Mouse (Mus musculus): ENCODE results near the gene Ttyh2. TPM values are rescaled to one million over a fixed set of nuclear protein-coding genes. Genes with fewer than 3 reads are reported as not detected.
"Not testable (repeated sequence)": the region's sequence is repeated elsewhere in the genome, so short reads cannot be mapped to it uniquely, and the experiment has no call there.

The Ttyh2 gene
- polyA plus RNA-seq, 1 experiment from 2014 or later: 28.0 TPM

- WGBS: 74% methylated on average over 2 of the region's 2 CpGs
- ATAC-seq (ENCODE audit: low read depth): no peak
- Histone ChIP-seq H3K9ac (replicated peaks; ENCODE audit: low read depth, low read length) (no peak overlapping the region), H3K9me3 (ENCODE audit: control insufficient read depth, low read length) (no peaks in the 10 kb centered on the region), H3K4me1 (ENCODE audit: control insufficient read depth, insufficient read depth, low read length) (peaks cover 19% of the 10 kb centered on the region), H3K4me2 (ENCODE audit: low read depth, low read length) (no peak overlapping the region), H3K27ac (ENCODE audit: low read depth, low read length) (0 out of 2 replicates have a peak overlapping the region, but pooled peaks have one; percentile 12), H3K4me3 (ENCODE audit: low read depth, low read length) (no peak overlapping the region), H3K36me3 (ENCODE audit: control insufficient read depth, insufficient read depth, low read length) (peaks cover 32% of the 10 kb centered on the region), H3K27me3 (ENCODE audit: control insufficient read depth, insufficient read depth, low read length) (no peaks in the 10 kb centered on the region)
These were observed 1.5 kb upstream of the Ttyh2 start for GRCm38 (mm10) chr11:114673719-114674050.

GRCm38 (mm10) chr11:114674180-114674579, 1.1 kb upstream of the Ttyh2 start:
- Histone ChIP-seq H3K36me3 (ENCODE audit: control insufficient read depth, insufficient read depth, low read length) (peaks cover 32% of the 10 kb centered on the region), H3K4me1 (ENCODE audit: control insufficient read depth, insufficient read depth, low read length) (peaks cover 21% of the 10 kb centered on the region), H3K9ac (replicated peaks; ENCODE audit: low read depth, low read length) (no peak overlapping the region), H3K4me3 (ENCODE audit: low read depth, low read length) (no peak overlapping the region), H3K4me2 (ENCODE audit: low read depth, low read length) (no peak overlapping the region), H3K27me3 (ENCODE audit: control insufficient read depth, insufficient read depth, low read length) (no peaks in the 10 kb centered on the region), H3K27ac (ENCODE audit: low read depth, low read length) (no peak overlapping the region), H3K9me3 (ENCODE audit: control insufficient read depth, low read length) (no peaks in the 10 kb centered on the region)
- no peak for ATAC-seq (ENCODE audit: low read depth)
- 43% methylated on average over 8 of the region's 8 CpGs for WGBS

DNA sequence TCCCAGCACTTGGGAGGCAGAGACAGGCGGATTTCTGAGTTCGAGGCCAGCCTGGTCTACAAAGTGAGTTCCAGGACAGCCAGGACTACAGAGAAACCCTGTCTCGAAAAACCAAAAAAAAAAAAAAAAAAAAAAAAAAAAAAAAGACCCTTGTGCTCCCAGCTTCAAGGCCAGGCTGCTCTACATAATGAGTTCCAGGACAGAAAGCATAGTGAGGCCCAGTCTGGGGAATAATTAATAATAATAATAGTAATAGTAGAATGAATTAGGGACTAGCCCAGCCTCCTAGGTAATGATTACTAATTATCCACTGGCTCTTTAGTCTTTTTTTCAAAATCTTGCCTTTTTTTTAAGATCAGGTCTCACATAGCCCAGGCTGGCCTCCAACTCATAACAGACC, 435 bp upstream of the Ttyh2 start:
- not testable (repeated sequence) for H3K27me3 ChIP-seq (ENCODE audit: control insufficient read depth, insufficient read depth, low read length); H3K9me3 ChIP-seq (ENCODE audit: control insufficient read depth, low read length); ATAC-seq (ENCODE audit: low read depth); H3K4me3 ChIP-seq (ENCODE audit: low read depth, low read length); H3K27ac ChIP-seq (ENCODE audit: low read depth, low read length); H3K9ac ChIP-seq (replicated peaks; ENCODE audit: low read depth, low read length)
- Histone ChIP-seq H3K4me1 (ENCODE audit: control insufficient read depth, insufficient read depth, low read length) (peaks cover 19% of the 10 kb centered on the region), H3K36me3 (ENCODE audit: control insufficient read depth, insufficient read depth, low read length) (peaks cover 32% of the 10 kb centered on the region), H3K4me2 (ENCODE audit: low read depth, low read length) (peak overlapping the region; percentile 75; the same call in 1 of the 2 replicates)
- WGBS: no CpG with 5 or more reads among the region's 3 CpGs

DNA sequence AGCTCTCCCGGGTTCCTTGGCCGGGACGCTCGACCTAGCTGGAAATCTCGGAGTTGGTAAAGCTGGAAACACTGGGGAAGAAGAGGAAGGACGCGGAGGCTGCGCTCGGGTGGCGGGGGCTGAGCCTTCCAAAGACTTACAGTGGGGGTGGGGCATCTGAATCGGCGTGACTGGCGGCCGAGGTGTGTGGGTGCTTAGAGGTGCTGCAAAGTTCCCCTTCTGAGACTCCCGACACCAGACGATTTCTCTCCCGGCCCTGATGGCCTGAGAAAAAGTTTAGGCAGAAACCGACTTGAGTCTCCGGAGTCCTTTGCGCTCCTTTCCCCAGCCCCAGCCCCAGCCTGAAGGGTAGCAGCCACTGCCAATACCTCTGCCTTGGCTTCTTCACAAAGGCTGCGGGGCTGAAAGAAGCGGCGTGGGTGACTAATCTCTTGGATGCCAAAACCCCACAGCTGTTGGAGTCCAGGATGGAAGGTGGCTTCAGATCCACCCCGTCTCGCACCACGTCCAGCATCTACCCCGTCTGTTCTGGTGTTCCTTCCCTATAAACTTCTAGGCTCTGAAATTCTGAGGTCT, 683 bp downstream of the Ttyh2 start:
- H3K9ac ChIP-seq (replicated peaks; ENCODE audit: low read depth, low read length): peak overlapping the region; percentile 63
- peaks cover 12% of the 10 kb centered on the region; the same call in 1 of the 2 replicates for H3K4me1 ChIP-seq (ENCODE audit: control insufficient read depth, insufficient read depth, low read length)
- H3K36me3 ChIP-seq (ENCODE audit: control insufficient read depth, insufficient read depth, low read length): peaks cover 28% of the 10 kb centered on the region
- no peaks in the 10 kb centered on the region for H3K9me3 ChIP-seq (ENCODE audit: control insufficient read depth, low read length)
- peak overlapping the region; percentile 45 for H3K4me3 ChIP-seq (ENCODE audit: low read depth, low read length)
- 0 out of 2 replicates have a peak overlapping the region, but pooled peaks have one; percentile 39 for H3K27ac ChIP-seq (ENCODE audit: low read depth, low read length)
- H3K27me3 ChIP-seq (ENCODE audit: control insufficient read depth, insufficient read depth, low read length): no peaks in the 10 kb centered on the region
- 2% methylated on average over 27 of the region's 27 CpGs for WGBS
- H3K4me2 ChIP-seq (ENCODE audit: low read depth, low read length): peak overlapping the region; percentile 75
- no peak for ATAC-seq (ENCODE audit: low read depth)

DNA sequence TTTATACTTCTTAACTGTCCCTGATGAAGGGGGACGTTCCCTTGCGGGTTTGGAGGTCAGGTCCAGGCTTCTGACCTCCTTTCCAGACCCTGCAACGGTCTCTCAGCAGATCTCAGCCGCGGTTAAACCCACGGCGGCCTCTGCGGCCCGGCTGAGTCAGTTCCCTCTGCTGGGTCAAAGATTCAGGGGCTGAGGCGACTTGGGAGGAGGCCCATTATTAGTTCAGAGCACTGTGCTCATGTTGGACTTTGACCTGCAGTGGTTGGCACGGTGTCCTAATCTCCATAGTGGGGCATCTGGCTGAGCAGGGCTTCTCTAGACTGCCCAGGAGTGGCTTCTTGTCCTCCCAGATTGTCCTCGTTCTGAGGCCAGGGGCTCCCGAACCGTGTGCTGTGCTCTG, 1.2 kb downstream of the Ttyh2 start:
- WGBS: 8% methylated on average over 14 of the region's 14 CpGs
- Histone ChIP-seq H3K27ac (ENCODE audit: low read depth, low read length) (no peak overlapping the region), H3K9ac (replicated peaks; ENCODE audit: low read depth, low read length) (peak overlapping the region; percentile 46; the same call in 1 of the 2 replicates), H3K4me3 (ENCODE audit: low read depth, low read length) (peak overlapping the region; percentile 45), H3K9me3 (ENCODE audit: control insufficient read depth, low read length) (no peaks in the 10 kb centered on the region), H3K4me1 (ENCODE audit: control insufficient read depth, insufficient read depth, low read length) (peaks cover 12% of the 10 kb centered on the region; the same call in 1 of the 2 replicates), H3K36me3 (ENCODE audit: control insufficient read depth, insufficient read depth, low read length) (peaks cover 22% of the 10 kb centered on the region; the same call in 1 of the 2 replicates), H3K4me2 (ENCODE audit: low read depth, low read length) (peak overlapping the region; percentile 75), H3K27me3 (ENCODE audit: control insufficient read depth, insufficient read depth, low read length) (no peaks in the 10 kb centered on the region)
- no peak for ATAC-seq (ENCODE audit: low read depth)

- Histone ChIP-seq H3K27ac (ENCODE audit: low read depth, low read length) (no peak overlapping the region), H3K27me3 (ENCODE audit: control insufficient read depth, insufficient read depth, low read length) (no peaks in the 10 kb centered on the region), H3K4me3 (ENCODE audit: low read depth, low read length) (peak overlapping the region; percentile 45; the same call in 1 of the 2 replicates), H3K36me3 (ENCODE audit: control insufficient read depth, insufficient read depth, low read length) (peaks cover 18% of the 10 kb centered on the region; the same call in 1 of the 2 replicates), H3K4me2 (ENCODE audit: low read depth, low read length) (peak overlapping the region; percentile 75), H3K9ac (replicated peaks; ENCODE audit: low read depth, low read length) (0 out of 2 replicates have a peak overlapping the region, but pooled peaks have one; percentile 46), H3K9me3 (ENCODE audit: control insufficient read depth, low read length) (no peaks in the 10 kb centered on the region), H3K4me1 (ENCODE audit: control insufficient read depth, insufficient read depth, low read length) (peaks cover 12% of the 10 kb centered on the region; the same call in 1 of the 2 replicates)
- ATAC-seq (ENCODE audit: low read depth): no peak
- 46% methylated on average over 9 of the region's 9 CpGs for WGBS
These were observed 1.8 kb downstream of the Ttyh2 start for GRCm38 (mm10) chr11:114676896-114677530.

DNA sequence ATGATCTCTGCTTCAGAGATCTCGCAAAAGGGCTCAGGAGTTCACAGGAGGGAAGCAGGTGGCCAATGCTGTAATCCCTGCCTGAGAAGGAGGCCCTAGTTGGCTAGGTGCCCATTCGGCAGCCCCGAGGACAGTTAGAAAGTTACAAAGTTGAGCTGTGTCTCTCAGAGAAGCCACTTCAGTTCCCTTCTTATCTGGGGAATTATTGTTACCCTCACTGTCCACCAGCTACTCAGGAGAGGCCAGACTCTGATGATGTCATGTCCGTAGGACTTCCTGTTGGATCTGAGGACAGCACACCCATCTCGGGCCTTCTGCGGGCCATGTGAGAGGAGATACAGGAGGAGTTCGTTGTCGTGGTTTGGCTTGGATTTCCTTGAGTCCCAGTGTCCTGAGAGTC, 4.4 kb downstream of the Ttyh2 start:
- Histone ChIP-seq H3K4me2 (ENCODE audit: low read depth, low read length) (no peak overlapping the region), H3K9me3 (ENCODE audit: control insufficient read depth, low read length) (no peaks in the 10 kb centered on the region), H3K36me3 (ENCODE audit: control insufficient read depth, insufficient read depth, low read length) (no peaks in the 10 kb centered on the region), H3K9ac (replicated peaks; ENCODE audit: low read depth, low read length) (no peak overlapping the region), H3K27me3 (ENCODE audit: control insufficient read depth, insufficient read depth, low read length) (no peaks in the 10 kb centered on the region), H3K4me1 (ENCODE audit: control insufficient read depth, insufficient read depth, low read length) (peaks cover 12% of the 10 kb centered on the region; the same call in 1 of the 2 replicates), H3K27ac (ENCODE audit: low read depth, low read length) (no peak overlapping the region), H3K4me3 (ENCODE audit: low read depth, low read length) (no peak overlapping the region)
- ATAC-seq (ENCODE audit: low read depth): no peak
- 68% methylated on average over 8 of the region's 8 CpGs for WGBS

DNA sequence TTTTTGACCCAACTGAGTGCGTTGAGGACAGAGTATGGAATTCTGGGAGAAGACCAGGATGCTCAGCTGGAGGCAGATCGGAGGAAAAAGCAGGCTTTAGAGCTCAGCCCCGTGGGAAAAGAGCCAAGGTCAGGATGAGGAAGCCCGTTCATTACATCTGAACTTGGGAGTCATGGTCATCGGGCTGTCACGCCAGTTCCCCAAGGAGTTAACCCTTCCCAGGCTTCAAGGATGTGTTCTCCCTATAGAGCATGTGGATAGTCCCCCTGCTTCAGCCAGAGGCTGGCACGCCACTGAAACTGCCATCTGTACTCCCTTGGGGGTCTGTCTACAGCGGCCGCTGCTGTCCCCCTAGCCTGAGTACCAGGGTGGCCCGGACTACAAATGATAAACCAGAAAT, 5.1 kb downstream of the Ttyh2 start:
- Histone ChIP-seq H3K27me3 (ENCODE audit: control insufficient read depth, insufficient read depth, low read length) (no peaks in the 10 kb centered on the region), H3K9me3 (ENCODE audit: control insufficient read depth, low read length) (no peaks in the 10 kb centered on the region), H3K4me2 (ENCODE audit: low read depth, low read length) (no peak overlapping the region), H3K4me1 (ENCODE audit: control insufficient read depth, insufficient read depth, low read length) (peaks cover 9% of the 10 kb centered on the region; the same call in 1 of the 2 replicates), H3K36me3 (ENCODE audit: control insufficient read depth, insufficient read depth, low read length) (no peaks in the 10 kb centered on the region), H3K9ac (replicated peaks; ENCODE audit: low read depth, low read length) (no peak overlapping the region), H3K27ac (ENCODE audit: low read depth, low read length) (no peak overlapping the region), H3K4me3 (ENCODE audit: low read depth, low read length) (no peak overlapping the region)
- ATAC-seq (ENCODE audit: low read depth): no peak
- WGBS: 46% methylated on average over 10 of the region's 10 CpGs

GRCm38 (mm10) chr11:114681054-114681453, 5.8 kb downstream of the Ttyh2 start:
- Histone ChIP-seq H3K27me3 (ENCODE audit: control insufficient read depth, insufficient read depth, low read length) (no peaks in the 10 kb centered on the region), H3K9ac (replicated peaks; ENCODE audit: low read depth, low read length) (no peak overlapping the region), H3K9me3 (ENCODE audit: control insufficient read depth, low read length) (no peaks in the 10 kb centered on the region), H3K4me1 (ENCODE audit: control insufficient read depth, insufficient read depth, low read length) (peaks cover 9% of the 10 kb centered on the region; the same call in 1 of the 2 replicates), H3K4me2 (ENCODE audit: low read depth, low read length) (no peak overlapping the region), H3K4me3 (ENCODE audit: low read depth, low read length) (no peak overlapping the region), H3K36me3 (ENCODE audit: control insufficient read depth, insufficient read depth, low read length) (no peaks in the 10 kb centered on the region), H3K27ac (ENCODE audit: low read depth, low read length) (no peak overlapping the region)
- ATAC-seq (ENCODE audit: low read depth): no peak
- WGBS: 71% methylated on average over 5 of the region's 5 CpGs
